Mouse (Mus musculus): ENCODE measurements around the gene Ceacam5. TPM values are rescaled to one million over a fixed set of nuclear protein-coding genes. Genes with fewer than 3 reads are reported as not detected.

Gene Ceacam5
- not detected in 2 replicates for polyA plus RNA-seq (2014; fragmentation: Nextera tagmentation; extraction: Ambion mirVana)

GRCm38 (mm10) chr7:17712938-17713337, at the start of gene Ceacam5:
Gene Ceacam5 (plus strand): TSS chr7:17713238.
- H3K4me1 ChIP-seq (ENCODE audit: control insufficient read depth, insufficient read depth, low read length): no peaks in the 10 kb centered on the region
- no peaks in the 10 kb centered on the region for H3K36me3 ChIP-seq (ENCODE audit: control insufficient read depth, insufficient read depth, low read length)
- ATAC-seq (replicated peaks; ENCODE audit: insufficient number of reproducible peaks, low FRiP score, low TSS enrichment): no peak
- H3K4me2 ChIP-seq: no peak within 1 kb of the TSS
- H3K27ac ChIP-seq (ENCODE audit: low read depth, low read length): no peak within 1 kb of the TSS
- 44% methylated on average over 1 of the region's 1 CpGs for WGBS (ENCODE audit: insufficient replicate concordance)
- H3K27me3 ChIP-seq (ENCODE audit: control insufficient read depth, insufficient read depth, low read length): no peaks in the 10 kb centered on the region
- H3K9ac ChIP-seq (ENCODE audit: low read depth, low read length): no peak within 1 kb of the TSS
- peaks cover 27% of the 10 kb centered on the region for H3K9me3 ChIP-seq (replicated peaks; ENCODE audit: control insufficient read depth, low read length)
- no peak within 1 kb of the TSS for H3K4me3 ChIP-seq (ENCODE audit: low read depth, low read length)

Other genes starting within 250 kb of the Ceacam5 start
- not detected in 2 replicates for gene Ceacam14, start 99.4 kb downstream of the Ceacam5 start, polyA plus RNA-seq (2014; fragmentation: Nextera tagmentation; extraction: Ambion mirVana)
- not detected in 2 replicates for gene Gm5155, start 158.5 kb downstream of the Ceacam5 start, polyA plus RNA-seq (2014; fragmentation: Nextera tagmentation; extraction: Ambion mirVana)